Mouse (Mus musculus): ENCODE results near the gene Ntn1. TPM values are rescaled to one million over a fixed set of nuclear protein-coding genes. Genes with fewer than 3 reads are reported as not detected.

Gene Ntn1
- polyA plus RNA-seq, 1 experiment from 2014 or later = 7.0 TPM

- Histone ChIP-seq H3K27me3 (ENCODE audit: insufficient read depth, poor library complexity, severe bottlenecking) (peaks cover 60% of the 10 kb centered on the region), H3K36me3 (no peaks in the 10 kb centered on the region), H3K9me3 (no peaks in the 10 kb centered on the region), H3K27ac (peak overlapping the region; percentile 42; the same call in 1 of the 2 replicates), H3K4me3 (peak overlapping the region; percentile 62), H3K4me1 (peaks cover 8% of the 10 kb centered on the region)
- 29% methylated on average over 23 of the region's 23 CpGs for WGBS
- no peak for DNase-seq (ENCODE audit: low spot score)
These were observed 31.9 kb upstream of the Ntn1 start for GRCm38 (mm10) chr11:68432361-68433021.

GRCm38 (mm10) chr11:68431699-68432360, 31.2 kb upstream of the Ntn1 start, which contains the start of gene Pik3r5:
Gene Pik3r5, plus strand, starts transcription at chr11:68432121.
- Histone ChIP-seq H3K4me3 (peak within 1 kb of the TSS; percentile 62), H3K36me3 (no peaks in the 10 kb centered on the region), H3K27me3 (ENCODE audit: insufficient read depth, poor library complexity, severe bottlenecking) (peaks cover 57% of the 10 kb centered on the region), H3K4me1 (peaks cover 8% of the 10 kb centered on the region), H3K9me3 (no peaks in the 10 kb centered on the region), H3K27ac (peak within 1 kb of the TSS; percentile 42; the same call in 1 of the 2 replicates)
- DNase-seq (ENCODE audit: low spot score) = peak; percentile 93
- WGBS = 7% methylated on average over 35 of the region's 35 CpGs

DNA sequence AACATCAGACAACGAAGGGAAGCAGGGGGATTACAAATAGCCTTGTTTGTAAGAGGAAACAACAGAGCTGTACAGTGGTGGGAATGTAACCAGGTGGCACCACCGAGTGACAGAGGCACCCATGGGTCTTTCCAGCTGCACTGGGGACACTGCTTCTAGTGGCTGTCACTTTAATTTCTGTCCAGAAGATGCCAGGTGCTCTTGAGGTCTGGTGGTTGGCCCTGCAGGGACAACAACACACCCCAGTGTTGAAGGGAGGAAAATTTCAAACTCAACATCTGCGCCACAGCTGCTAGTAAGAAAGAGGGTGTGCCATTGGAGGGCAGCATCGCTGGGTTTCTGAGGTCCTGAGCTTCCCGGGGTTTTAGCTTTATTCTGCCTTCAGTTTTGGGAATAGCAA, 30.0 kb upstream of the Ntn1 start:
- Histone ChIP-seq H3K4me1 (peaks cover 8% of the 10 kb centered on the region), H3K27ac (no peak overlapping the region), H3K9me3 (no peaks in the 10 kb centered on the region), H3K27me3 (ENCODE audit: insufficient read depth, poor library complexity, severe bottlenecking) (peaks cover 57% of the 10 kb centered on the region), H3K4me3 (no peak overlapping the region), H3K36me3 (no peaks in the 10 kb centered on the region)
- WGBS = 60% methylated on average over 5 of the region's 5 CpGs
- no peak for DNase-seq (ENCODE audit: low spot score)

DNA sequence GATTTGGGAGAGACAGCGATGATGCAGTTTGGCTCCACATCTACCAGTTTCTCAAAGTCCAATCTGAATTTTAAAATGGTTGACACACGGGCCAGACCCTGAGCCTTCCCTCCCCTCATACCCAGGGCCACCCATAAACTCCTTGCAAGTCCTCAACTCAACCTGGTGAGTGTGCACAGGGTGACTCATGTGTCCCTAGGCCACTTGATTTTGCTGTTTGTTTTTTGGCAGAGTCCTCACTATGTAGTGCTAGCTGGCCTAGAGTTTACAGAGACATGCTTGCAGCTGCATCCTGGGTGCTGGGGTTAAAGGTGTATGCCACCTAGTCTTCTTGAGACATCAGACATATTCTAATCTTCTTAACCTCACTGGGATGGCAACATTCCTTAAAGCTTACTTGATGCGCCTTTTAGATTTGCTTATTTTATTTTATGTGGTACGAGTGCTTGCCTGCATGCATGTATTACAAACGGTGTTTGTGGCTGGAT, 26.5 kb upstream of the Ntn1 start:
- H3K4me3 ChIP-seq = no peak overlapping the region
- H3K36me3 ChIP-seq = no peaks in the 10 kb centered on the region
- no peak overlapping the region for H3K27ac ChIP-seq
- no peaks in the 10 kb centered on the region for H3K9me3 ChIP-seq
- DNase-seq (ENCODE audit: low spot score) = no peak
- 74% methylated on average over 5 of the region's 5 CpGs for WGBS
- H3K4me1 ChIP-seq = peaks cover 3% of the 10 kb centered on the region
- H3K27me3 ChIP-seq (ENCODE audit: insufficient read depth, poor library complexity, severe bottlenecking) = peaks cover 26% of the 10 kb centered on the region

GRCm38 (mm10) chr11:68425492-68426315, 25.1 kb upstream of the Ntn1 start:
- no peak for DNase-seq (ENCODE audit: low spot score)
- Histone ChIP-seq H3K4me1 (no peaks in the 10 kb centered on the region), H3K9me3 (no peaks in the 10 kb centered on the region), H3K27ac (no peak overlapping the region), H3K27me3 (ENCODE audit: insufficient read depth, poor library complexity, severe bottlenecking) (peaks cover 13% of the 10 kb centered on the region), H3K4me3 (no peak overlapping the region), H3K36me3 (no peaks in the 10 kb centered on the region)
- WGBS = 71% methylated on average over 8 of the region's 8 CpGs

DNA sequence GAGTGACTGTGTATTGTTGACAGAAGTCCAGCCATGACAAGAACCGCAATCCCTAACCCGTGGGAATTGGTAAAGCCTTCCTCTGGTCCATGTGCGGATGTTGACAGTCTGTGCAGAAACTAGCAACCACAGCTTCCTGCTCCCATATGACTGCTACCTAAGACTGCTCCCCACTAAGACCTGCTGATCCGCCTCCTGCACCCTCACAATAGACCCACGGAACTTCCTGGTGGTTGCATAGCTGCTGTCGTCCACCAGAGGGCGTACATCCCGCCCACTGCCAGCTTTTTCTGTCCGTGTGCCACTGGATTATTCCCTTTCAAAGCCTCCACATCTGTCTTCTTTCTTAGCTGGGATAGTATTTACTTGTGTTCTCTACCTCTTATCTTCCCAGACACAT, 17.2 kb upstream of the Ntn1 start:
- WGBS = 55% methylated on average over 9 of the region's 9 CpGs
- Histone ChIP-seq H3K4me1 (peaks cover 4% of the 10 kb centered on the region; the same call in 1 of the 2 replicates), H3K27me3 (ENCODE audit: insufficient read depth, poor library complexity, severe bottlenecking) (peaks cover 10% of the 10 kb centered on the region), H3K27ac (no peak overlapping the region), H3K4me3 (no peak overlapping the region), H3K9me3 (peaks cover 4% of the 10 kb centered on the region), H3K36me3 (no peaks in the 10 kb centered on the region)
- DNase-seq (ENCODE audit: low spot score) = no peak

DNA sequence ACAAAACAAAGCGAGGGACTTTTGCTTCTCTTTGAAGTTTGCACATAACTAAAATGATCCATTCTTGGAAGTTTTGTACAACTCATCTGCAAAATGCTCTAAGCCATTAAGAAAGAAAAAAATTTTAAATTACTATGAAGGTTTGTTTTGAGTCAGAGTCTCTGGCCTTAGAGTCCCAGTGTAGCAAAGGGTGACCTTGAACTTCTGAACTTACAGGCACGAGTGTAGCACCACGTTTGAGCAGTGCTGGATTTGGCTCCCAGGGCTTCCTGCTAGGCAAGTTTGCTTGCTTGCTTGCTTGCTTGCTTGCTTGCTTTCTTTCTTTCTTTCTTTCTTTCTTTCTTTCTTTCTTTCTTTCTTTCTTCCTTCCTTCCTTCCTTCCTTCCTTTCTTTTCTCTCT, 16.4 kb upstream of the Ntn1 start:
- DNase-seq (ENCODE audit: low spot score) = no peak
- no peak overlapping the region for H3K4me3 ChIP-seq
- no peak overlapping the region for H3K27ac ChIP-seq
- H3K4me1 ChIP-seq = peaks cover 4% of the 10 kb centered on the region; the same call in 1 of the 2 replicates
- 58% methylated on average over 3 of the region's 3 CpGs for WGBS
- H3K27me3 ChIP-seq (ENCODE audit: insufficient read depth, poor library complexity, severe bottlenecking) = peaks cover 10% of the 10 kb centered on the region
- peaks cover 4% of the 10 kb centered on the region for H3K9me3 ChIP-seq
- no peaks in the 10 kb centered on the region for H3K36me3 ChIP-seq

DNA sequence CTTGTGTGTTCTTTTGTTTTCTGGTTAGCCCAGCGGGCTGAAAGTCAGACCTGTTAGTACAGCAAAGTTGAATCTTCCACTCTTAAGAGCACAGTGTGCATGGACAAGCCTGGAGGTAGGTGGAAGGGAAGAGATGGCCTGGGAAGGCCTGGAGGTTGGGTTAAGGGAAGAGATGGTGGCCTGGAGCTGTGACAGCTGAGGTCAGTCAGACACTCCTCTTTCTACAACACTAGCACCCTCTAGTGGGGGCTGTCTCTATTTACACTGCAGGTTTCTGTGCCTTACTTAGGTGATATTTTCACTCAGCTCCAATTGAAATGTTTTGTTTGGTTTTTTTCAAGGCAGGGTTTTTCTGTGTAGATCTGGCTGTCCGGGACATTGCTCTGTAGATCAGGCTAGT, 7.5 kb upstream of the Ntn1 start:
- no peaks in the 10 kb centered on the region for H3K36me3 ChIP-seq
- H3K9me3 ChIP-seq = no peaks in the 10 kb centered on the region
- DNase-seq (ENCODE audit: low spot score) = no peak
- WGBS = 42% methylated on average over 2 of the region's 2 CpGs
- no peak overlapping the region for H3K27ac ChIP-seq
- no peak overlapping the region for H3K4me3 ChIP-seq
- peaks cover 41% of the 10 kb centered on the region for H3K27me3 ChIP-seq (ENCODE audit: insufficient read depth, poor library complexity, severe bottlenecking)
- peaks cover 17% of the 10 kb centered on the region for H3K4me1 ChIP-seq

- Histone ChIP-seq H3K27me3 (ENCODE audit: insufficient read depth, poor library complexity, severe bottlenecking) (peaks cover 48% of the 10 kb centered on the region), H3K36me3 (no peaks in the 10 kb centered on the region), H3K9me3 (no peaks in the 10 kb centered on the region), H3K27ac (no peak overlapping the region), H3K4me1 (peaks cover 17% of the 10 kb centered on the region), H3K4me3 (no peak overlapping the region)
- DNase-seq (ENCODE audit: low spot score) = no peak
- 45% methylated on average over 11 of the region's 11 CpGs for WGBS
These were observed 6.8 kb upstream of the Ntn1 start for GRCm38 (mm10) chr11:68407266-68407926.

- Histone ChIP-seq H3K36me3 (no peaks in the 10 kb centered on the region), H3K27ac (no peak overlapping the region), H3K27me3 (ENCODE audit: insufficient read depth, poor library complexity, severe bottlenecking) (peaks cover 66% of the 10 kb centered on the region), H3K4me1 (peaks cover 23% of the 10 kb centered on the region), H3K4me3 (no peak overlapping the region), H3K9me3 (no peaks in the 10 kb centered on the region)
- no peak for DNase-seq (ENCODE audit: low spot score)
- WGBS = 79% methylated on average over 8 of the region's 8 CpGs
These were observed 5.0 kb upstream of the Ntn1 start for GRCm38 (mm10) chr11:68405576-68405975.

- no peak for DNase-seq (ENCODE audit: low spot score)
- H3K4me3 ChIP-seq = no peak overlapping the region
- peaks cover 74% of the 10 kb centered on the region for H3K27me3 ChIP-seq (ENCODE audit: insufficient read depth, poor library complexity, severe bottlenecking)
- 44% methylated on average over 4 of the region's 4 CpGs for WGBS
- H3K4me1 ChIP-seq = peaks cover 37% of the 10 kb centered on the region
- no peak overlapping the region for H3K27ac ChIP-seq
- no peaks in the 10 kb centered on the region for H3K9me3 ChIP-seq
- no peaks in the 10 kb centered on the region for H3K36me3 ChIP-seq
These were observed 3.6 kb upstream of the Ntn1 start for GRCm38 (mm10) chr11:68404185-68404584.

GRCm38 (mm10) chr11:68401428-68401827, 805 bp upstream of the Ntn1 start:
- H3K27me3 ChIP-seq (ENCODE audit: insufficient read depth, poor library complexity, severe bottlenecking) = peaks cover 86% of the 10 kb centered on the region
- H3K4me1 ChIP-seq = peaks cover 27% of the 10 kb centered on the region
- H3K36me3 ChIP-seq = no peaks in the 10 kb centered on the region
- no peaks in the 10 kb centered on the region for H3K9me3 ChIP-seq
- H3K27ac ChIP-seq = no peak overlapping the region
- no peak for DNase-seq (ENCODE audit: low spot score)
- H3K4me3 ChIP-seq = no peak overlapping the region
- WGBS = 14% methylated on average over 5 of the region's 5 CpGs
